Mouse (Mus musculus) stomach, adult 2 months (tissue): Measurements from ENCODE around the gene Mageb1. TPM values are rescaled to one million over a fixed set of nuclear protein-coding genes. Genes with fewer than 3 reads are reported as not detected.

Source experiments
- polyA plus RNA-seq: library from polyadenylated mRNA; depleted of rRNA; stranded (reverse); fragments of >200 nt; gene quantifications from 2 replicates; pipeline ENCODE4 v1.2.3, GENCODE M21; 2012; rRNA removed

Mageb1 gene
- not detected in 2 replicates for polyA plus RNA-seq

GRCm38 (mm10) chrX:92016233-92016632, at the start of gene Mageb1:
Gene Mageb1, minus strand, starts transcription at chrX:92016333.

Other genes starting within 250 kb of the Mageb1 start
- gene Mageb5, start 233.3 kb downstream of the Mageb1 start, polyA plus RNA-seq: not detected in 2 replicates